Mouse (Mus musculus) left cerebral cortex, adult 2 months (tissue): ENCODE results near the gene Dld. TPM values are rescaled to one million over a fixed set of nuclear protein-coding genes. Genes with fewer than 3 reads are reported as not detected.

Source experiments
- DNase-seq, 2 experiments: peaks; one replicate each; pipeline ENCODE4 v3.0.0; 2021 to 2022; ENCODE audit warnings: low spot score in 2 of 2, mixed read lengths in 1 of 2; ENCODE audit errors: extremely low spot score in 1 of 2
- H3K27ac ChIP-seq: fragments of 200-600 bp; 2 replicates; pipeline ENCODE4 v1.8.1; 2022
- H3K4me3 ChIP-seq: fragments of 200-600 bp; 2 replicates; pipeline ENCODE4 v1.8.1; 2022
- CTCF ChIP-seq: fragments of 200-600 bp; IDR thresholded peaks from 2 replicates; pipeline ENCODE4 v1.8.1; 2022; ENCODE audit warnings: antibody characterized with exemption, mild to moderate bottlenecking, moderate library complexity
- intact Hi-C: fragments of 180-260 bp; cut with DNase I; formaldehyde crosslinking; loops from one replicate; pipeline ENCODE4 v1.15.1; 2025
- total RNA-seq, 2 experiments: library from RNA; stranded (reverse); gene quantifications; 2 replicates each; pipeline ENCODE4 v1.2.3; 2021

Gene Dld
- total RNA-seq, 2 experiments from 2014 or later = 96.5 to 112 TPM

DNA sequence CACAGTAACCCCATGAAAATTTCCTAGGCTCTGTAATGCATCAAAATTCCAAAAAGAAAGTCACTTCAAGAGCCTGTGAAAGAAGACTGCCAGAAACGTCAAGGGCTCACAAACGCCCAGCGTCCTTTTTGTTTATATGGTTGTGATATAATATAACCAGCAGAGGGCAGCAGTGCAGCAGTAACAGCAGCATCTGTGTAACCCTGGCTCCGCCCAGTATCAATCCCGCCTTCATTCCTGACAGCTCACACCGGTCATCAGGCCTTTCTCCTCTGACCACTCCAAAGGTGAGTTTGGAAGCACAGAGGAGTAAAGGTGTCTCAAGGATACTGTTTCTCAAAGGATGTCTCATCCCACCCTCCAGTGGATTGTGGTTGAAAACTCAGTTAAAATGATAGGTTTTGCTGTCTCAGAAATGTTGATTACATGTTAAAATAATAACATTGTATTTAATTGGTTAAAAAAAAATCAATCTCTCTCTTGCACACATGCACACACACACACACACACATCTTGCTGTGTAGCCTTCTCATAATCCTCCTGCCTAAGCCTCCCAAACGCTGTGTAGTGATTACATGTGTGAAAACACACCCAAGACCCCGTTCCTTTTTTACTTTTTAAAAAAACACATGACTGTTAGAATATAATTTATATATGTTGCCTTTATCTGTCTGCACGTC, 23.5 kb upstream of the Dld start:
- TF ChIP-seq CTCF = peak; percentile 83
- peak; percentile 46 to 56 for DNase-seq
- Histone ChIP-seq H3K27ac (no peak overlapping the region), H3K4me3 (no peak overlapping the region)
- intact Hi-C loops = loop anchor here (10.0 kb wide), 2 partner anchors 130 to 560 kb away; no protein-coding TSS in a partner anchor

DNA sequence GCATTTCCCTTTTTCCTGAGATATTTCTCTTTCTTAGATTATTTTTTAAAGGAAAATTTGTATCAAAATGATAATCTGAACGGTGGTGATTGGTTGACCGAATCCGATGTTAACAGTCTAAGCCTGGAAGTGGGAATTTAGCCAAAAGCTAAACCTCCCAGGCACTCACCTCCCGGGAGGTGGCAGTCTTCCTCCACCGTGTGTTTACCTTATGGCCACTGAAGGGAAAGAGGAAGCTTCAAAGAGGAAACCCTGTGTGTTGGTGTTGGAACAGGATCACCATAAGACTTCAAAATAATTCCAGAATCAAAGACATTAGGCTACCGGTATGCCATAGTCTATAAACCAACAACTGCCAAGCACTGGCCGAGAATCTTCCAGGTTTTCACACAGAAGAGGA, 18.4 kb upstream of the Dld start:
- Histone ChIP-seq H3K4me3 (no peak overlapping the region), H3K27ac (no peak overlapping the region)
- DNase-seq = no peak
- TF ChIP-seq CTCF = no peak; the same call in 1 of the 2 replicates
- intact Hi-C loops = loop anchor here (10.0 kb wide), 2 partner anchors 135 to 565 kb away; no protein-coding TSS in a partner anchor

DNA sequence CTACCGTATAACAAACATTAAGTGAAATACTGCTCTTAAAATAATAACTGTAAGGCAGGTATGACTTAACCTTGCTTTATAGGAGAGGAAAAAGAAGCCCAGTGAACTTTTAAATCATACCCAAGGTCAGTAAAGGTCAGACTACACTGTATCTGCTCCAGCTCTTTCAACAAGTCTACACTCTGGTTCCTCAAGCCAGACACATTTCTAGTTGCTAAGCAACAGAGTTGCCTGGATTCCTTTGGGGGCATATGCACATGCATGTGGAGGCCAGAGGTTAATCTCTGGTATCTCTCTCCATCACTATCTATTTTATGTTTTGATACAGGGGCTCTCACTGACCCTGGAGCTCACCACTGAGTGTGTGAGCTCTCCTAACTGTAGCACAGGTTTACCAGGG, 17.9 kb upstream of the Dld start:
- no peak for TF ChIP-seq CTCF
- intact Hi-C loops = no loop called here
- Histone ChIP-seq H3K27ac (no peak overlapping the region), H3K4me3 (no peak overlapping the region)
- DNase-seq = no peak

DNA sequence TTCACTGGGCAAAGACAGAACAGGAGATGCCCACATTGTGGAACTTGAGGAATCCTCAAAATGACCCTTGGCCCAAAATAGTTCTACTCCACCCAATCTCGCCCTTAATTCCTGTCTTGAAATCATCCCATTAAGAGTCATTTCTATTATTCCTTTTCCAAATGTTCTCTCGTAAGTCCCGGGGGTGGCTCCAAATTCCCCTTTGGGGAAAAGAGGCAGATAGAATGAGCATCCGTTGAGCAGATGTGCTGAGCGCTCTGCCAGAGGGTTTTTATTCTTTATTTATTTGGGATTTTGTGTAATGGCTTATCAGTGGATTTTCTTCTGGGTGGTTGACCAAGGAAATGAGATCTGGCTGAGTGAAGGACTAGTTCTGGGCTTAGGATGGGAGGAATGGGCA, 16.5 kb upstream of the Dld start:
- intact Hi-C loops = no loop called here
- H3K4me3 ChIP-seq = no peak overlapping the region
- no peak for TF ChIP-seq CTCF
- no peak for DNase-seq
- no peak overlapping the region for H3K27ac ChIP-seq

DNA sequence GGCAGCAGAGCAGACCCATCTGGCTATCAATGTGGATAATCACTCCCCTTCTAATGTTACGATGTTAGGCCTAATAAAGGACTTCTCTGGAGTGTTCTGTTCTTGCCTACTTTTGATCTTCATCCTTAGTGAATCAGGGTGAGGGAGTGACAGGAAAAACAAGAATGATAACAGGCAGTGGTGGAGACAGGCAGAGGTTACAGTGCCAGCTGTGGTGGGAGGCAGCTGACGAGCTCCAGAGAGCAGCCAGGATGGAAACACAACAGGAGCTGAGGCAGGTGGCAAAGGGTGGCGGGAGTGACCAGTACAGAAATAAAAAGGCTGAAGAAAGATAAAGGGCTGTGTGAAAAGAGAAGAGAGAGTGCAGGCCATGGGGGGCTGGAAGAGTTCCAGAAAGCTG, 15.2 kb upstream of the Dld start:
- intact Hi-C loops = no loop called here
- TF ChIP-seq CTCF = no peak
- DNase-seq = no peak
- H3K27ac ChIP-seq = no peak overlapping the region
- H3K4me3 ChIP-seq = no peak overlapping the region

DNA sequence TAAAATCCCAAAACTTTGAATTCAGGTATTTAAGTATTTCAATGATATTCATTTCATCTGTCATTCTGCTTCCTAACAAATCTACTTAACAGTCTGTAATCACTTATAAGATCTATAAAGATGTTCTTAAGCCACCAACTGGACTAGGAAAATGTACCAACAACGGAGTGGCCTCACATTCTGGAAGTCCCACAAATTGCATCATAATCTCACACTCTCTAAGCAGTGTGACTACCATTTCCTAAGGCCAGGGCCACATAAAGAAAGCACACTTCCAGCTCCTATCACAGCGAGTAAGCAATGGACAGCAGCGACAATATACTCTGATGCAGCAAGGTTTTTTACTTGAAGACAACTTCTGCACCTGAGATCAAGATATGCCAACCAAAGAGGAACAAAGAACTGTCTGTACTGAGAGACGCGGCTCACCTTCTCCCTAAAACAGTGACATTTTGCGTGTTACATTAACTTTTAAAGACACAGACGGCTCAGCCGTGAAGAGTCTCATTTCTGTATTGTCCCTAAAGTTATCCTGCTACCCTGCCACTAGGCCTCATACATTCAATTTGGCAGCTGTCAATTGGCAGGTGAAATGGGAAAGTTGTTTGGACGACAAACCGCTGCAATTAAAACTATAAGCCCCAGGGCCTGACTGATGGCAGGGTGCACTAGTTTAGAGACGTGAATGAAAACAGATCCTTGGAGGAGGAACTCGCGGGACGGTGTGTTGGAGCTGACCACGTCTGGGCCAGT, 886 bp downstream of the Dld start:
- intact Hi-C loops = no loop called here
- peak overlapping the region; percentile 92 for H3K27ac ChIP-seq
- no peak for TF ChIP-seq CTCF

DNA sequence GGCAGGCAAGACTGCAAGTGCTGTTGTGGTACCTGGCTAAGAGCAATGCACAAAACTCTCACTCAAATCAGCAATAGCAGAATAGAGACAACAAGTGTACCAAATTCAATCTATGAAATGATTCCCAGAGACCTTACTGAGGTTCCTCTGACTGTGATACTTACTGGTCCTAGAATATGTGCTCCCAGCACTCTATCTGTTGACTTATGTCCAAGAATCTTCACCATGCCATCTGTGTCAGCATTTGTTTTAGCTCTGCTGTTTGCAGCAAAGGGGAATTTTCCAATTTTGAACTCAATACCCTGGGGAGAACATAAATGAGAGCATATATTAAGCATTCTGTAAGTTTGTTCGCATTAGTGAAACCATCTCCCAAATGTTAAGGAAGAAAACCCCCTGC, 18.0 kb downstream of the Dld start:
- H3K27ac ChIP-seq = no peak overlapping the region
- no peak for DNase-seq
- H3K4me3 ChIP-seq = no peak overlapping the region
- TF ChIP-seq CTCF = no peak
- intact Hi-C loops = no loop called here

More for the DNA sequence above, 886 bp downstream of the Dld start:
- no peak for DNase-seq
- peak overlapping the region; percentile 97 for H3K4me3 ChIP-seq

DNA sequence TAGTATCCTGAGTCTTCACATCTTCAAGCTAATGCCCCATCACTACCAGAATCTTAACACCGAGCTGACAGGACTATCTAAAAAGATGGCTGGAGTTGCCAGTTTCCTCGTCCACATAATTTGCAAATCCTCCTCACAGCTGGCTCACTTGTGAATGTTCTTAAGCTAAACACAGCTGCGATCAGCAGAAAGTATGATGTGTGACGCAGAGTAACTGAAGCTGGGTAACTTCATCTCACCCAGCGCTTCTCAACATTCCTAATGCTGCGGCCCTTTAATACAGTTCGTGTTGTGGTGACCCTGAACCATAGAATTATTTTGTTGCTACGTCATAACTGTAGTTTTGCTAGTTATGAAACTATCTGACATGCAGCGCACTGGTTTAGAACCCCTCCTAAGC, 24.1 kb downstream of the Dld start:
- H3K4me3 ChIP-seq = no peak overlapping the region
- TF ChIP-seq CTCF = no peak
- H3K27ac ChIP-seq = no peak overlapping the region
- intact Hi-C loops = no loop called here
- DNase-seq = no peak

DNA sequence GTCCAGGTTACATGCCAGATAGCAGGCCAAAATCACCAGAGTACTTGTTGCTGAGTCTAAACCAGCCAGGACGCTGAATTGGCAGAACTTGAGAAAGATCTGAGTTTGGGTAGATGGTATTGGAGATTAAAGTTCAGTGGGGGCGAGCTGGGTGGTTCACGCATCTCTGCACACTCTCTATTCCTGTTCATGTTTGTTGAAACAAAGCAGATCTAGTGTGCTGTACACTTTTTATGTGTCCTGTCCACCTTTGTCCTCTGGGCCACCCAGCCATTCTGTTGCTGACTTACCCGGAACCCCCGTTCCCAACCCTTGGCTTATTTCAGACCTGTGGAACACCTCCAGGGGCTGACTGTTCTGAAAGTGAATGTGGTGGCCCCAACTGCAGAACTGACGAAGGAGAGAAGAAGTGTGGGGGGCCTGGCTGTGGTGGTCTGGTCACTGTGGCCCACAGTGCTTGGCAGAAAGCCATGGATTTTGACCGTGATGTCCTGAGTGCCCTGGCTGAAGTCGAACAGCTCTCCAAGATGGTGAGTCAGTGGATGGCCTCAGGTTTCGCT, 28.0 kb downstream of the Dld start:
- intact Hi-C loops = no loop called here
- H3K4me3 ChIP-seq = no peak overlapping the region
- TF ChIP-seq CTCF = no peak
- no peak for DNase-seq
- no peak overlapping the region for H3K27ac ChIP-seq

DNA sequence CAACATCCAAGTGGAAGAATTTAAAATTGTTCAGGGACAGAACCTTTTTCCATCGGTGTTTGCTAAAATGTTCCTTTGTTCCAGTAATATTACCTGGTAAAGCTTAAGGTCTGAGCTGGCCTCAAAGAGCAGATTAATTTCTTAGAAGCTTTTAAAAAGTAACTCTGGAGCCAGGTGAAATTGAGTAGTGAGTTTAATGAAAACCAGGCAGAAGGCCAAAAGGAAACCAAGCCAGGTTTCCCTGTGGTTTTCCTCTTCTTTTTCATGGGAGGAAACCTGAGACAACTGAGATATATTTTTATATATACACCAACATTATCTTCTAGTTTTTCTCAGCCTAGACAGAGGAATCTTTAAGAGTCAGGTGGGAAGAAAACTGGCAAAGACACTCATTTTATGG, 29.7 kb downstream of the Dld start:
- TF ChIP-seq CTCF = no peak
- no peak overlapping the region for H3K27ac ChIP-seq
- H3K4me3 ChIP-seq = no peak overlapping the region
- intact Hi-C loops = no loop called here
- DNase-seq = no peak

DNA sequence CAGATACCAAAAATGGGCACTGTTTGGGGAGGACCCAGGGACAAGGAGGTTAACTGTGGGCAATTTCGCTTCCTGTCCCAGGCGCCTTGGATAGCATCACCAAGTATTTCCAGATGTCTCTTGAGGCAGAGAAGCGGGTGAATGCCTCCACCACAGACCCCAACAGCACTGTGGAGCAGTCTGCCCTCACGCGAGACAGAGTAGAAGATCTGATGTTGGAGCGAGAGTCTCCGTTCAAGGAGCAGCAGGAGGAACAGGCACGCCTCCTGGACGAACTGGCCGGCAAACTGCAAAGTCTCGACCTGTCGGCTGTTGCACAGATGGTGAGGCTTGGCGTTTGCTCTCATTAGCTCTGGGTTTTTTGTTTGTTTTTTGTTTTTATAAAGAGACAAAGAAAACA, 30.4 kb downstream of the Dld start:
- no peak for DNase-seq
- Histone ChIP-seq H3K4me3 (no peak overlapping the region), H3K27ac (no peak overlapping the region)
- intact Hi-C loops = no loop called here
- no peak for TF ChIP-seq CTCF

DNA sequence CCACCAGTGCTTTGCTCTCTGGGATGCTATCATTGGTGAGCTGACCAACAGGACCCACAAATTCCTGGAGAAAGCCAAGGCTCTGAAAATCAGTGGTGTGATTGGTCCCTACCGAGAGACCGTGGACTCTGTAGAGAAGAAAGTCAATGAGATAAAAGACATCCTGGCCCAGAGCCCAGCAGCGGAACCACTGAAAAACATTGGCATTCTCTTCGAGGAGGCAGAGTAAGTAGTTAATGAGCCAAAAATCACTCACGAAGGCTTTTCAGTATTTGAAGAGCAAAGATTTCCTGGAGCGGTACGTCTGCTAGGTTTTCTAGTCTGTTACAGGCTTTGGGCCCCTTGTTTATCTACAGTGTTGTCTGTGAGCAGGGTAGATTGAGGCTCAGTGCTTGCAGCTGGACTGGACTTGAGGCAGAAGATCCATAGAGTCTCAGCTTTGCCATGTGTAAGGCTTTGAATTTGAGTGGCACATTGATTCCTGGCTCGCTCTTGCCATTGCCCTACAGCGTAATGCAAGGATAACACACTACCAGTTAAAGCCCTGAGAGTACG, 32.8 kb downstream of the Dld start:
- intact Hi-C loops = no loop called here
- Histone ChIP-seq H3K27ac (no peak overlapping the region), H3K4me3 (no peak overlapping the region)
- DNase-seq = no peak
- no peak for TF ChIP-seq CTCF
